Mouse (Mus musculus): ENCODE measurements around the gene Me3.
A peak's percentile ranks its signal among the peaks of the same experiment; 100 is the strongest.

The Me3 gene

GRCm38 (mm10) chr7:89836676-89837075 lies 204.5 kb downstream of the Me3 start:
- DNase-seq: no peak

GRCm38 (mm10) chr7:89837841-89838240 lies 205.6 kb downstream of the Me3 start:
- no peak for DNase-seq

GRCm38 (mm10) chr7:89839721-89840120 lies 207.5 kb downstream of the Me3 start:
- no peak for DNase-seq

GRCm38 (mm10) chr7:89841670-89842403 lies 209.6 kb downstream of the Me3 start:
- DNase-seq: peak; percentile 22 to 67

GRCm38 (mm10) chr7:89842404-89842715 lies 210.2 kb downstream of the Me3 start:
- no peak for DNase-seq

GRCm38 (mm10) chr7:89843121-89843520 lies 210.9 kb downstream of the Me3 start:
- no peak for DNase-seq

GRCm38 (mm10) chr7:89843533-89843932 lies 211.3 kb downstream of the Me3 start:
- peak in 1 of 2 experiments; percentile 30 for DNase-seq

GRCm38 (mm10) chr7:89845669-89846068 lies 213.5 kb downstream of the Me3 start:
- no peak for DNase-seq

GRCm38 (mm10) chr7:89850510-89850909 lies 218.3 kb downstream of the Me3 start:
- no peak for DNase-seq

GRCm38 (mm10) chr7:89852158-89853095 lies 220.2 kb downstream of the Me3 start:
- no peak for DNase-seq

GRCm38 (mm10) chr7:89853131-89853530 lies 220.9 kb downstream of the Me3 start:
- no peak for DNase-seq

- DNase-seq: no peak
Observed at GRCm38 (mm10) chr7:89855196-89855595, 223.0 kb downstream of the Me3 start.

GRCm38 (mm10) chr7:89856440-89857217 lies 224.4 kb downstream of the Me3 start:
- no peak for DNase-seq

GRCm38 (mm10) chr7:89864769-89865168 lies 232.6 kb downstream of the Me3 start:
- no peak for DNase-seq

- no peak for DNase-seq
Observed at GRCm38 (mm10) chr7:89867221-89867620, 235.0 kb downstream of the Me3 start.

- no peak for DNase-seq
Observed at GRCm38 (mm10) chr7:89879686-89880085, 247.5 kb downstream of the Me3 start.

GRCm38 (mm10) chr7:89884551-89884950 lies 252.4 kb downstream of the Me3 start:
- no peak for DNase-seq

GRCm38 (mm10) chr7:89891412-89891811 lies 259.2 kb downstream of the Me3 start:
- DNase-seq: no peak

- peak in 1 of 2 experiments; percentile 8 for DNase-seq
Observed at GRCm38 (mm10) chr7:89891856-89892255, 259.7 kb downstream of the Me3 start.

GRCm38 (mm10) chr7:89903007-89903406 lies 270.8 kb downstream of the Me3 start:
- DNase-seq: no peak

GRCm38 (mm10) chr7:89903442-89904343 lies 271.5 kb downstream of the Me3 start, which contains the start of gene Ccdc81:
Ccdc81 (minus strand) TSS chr7:89903629.
- DNase-seq: no peak

Measured in spleen, adult 18-20 months (tissue).